Mouse (Mus musculus) forebrain, embryonic 13.5 days (tissue): Measurements from ENCODE around the gene BC025920. TPM values are rescaled to one million over a fixed set of nuclear protein-coding genes. Genes with fewer than 3 reads are reported as not detected.
A peak's percentile ranks its signal among the peaks of the same experiment; 100 is the strongest.

ENCODE experiments used
- ATAC-seq: fragments of 200-750 bp; cut with Nextera tagmentation; 2 replicates; pipeline ENCODE4 v1.8.0; 2017
- H3K27ac ChIP-seq: fragments of 300-500 bp; sonication (generic); 2 replicates; pipeline ENCODE4 v1.5.1; 2015; ENCODE audit warnings: inconsistent platforms, mild to moderate bottlenecking, moderate library complexity
- H3K27me3 ChIP-seq: fragments of 300-500 bp; sonication (generic); 2 replicates; pipeline ENCODE4 v1.6.1; 2015; ENCODE audit warnings: mild to moderate bottlenecking, inconsistent platforms
- H3K36me3 ChIP-seq: fragments of 300-500 bp; sonication (generic); 2 replicates; pipeline ENCODE4 v1.6.1; 2015; ENCODE audit warnings: mild to moderate bottlenecking, inconsistent platforms; ENCODE audit not compliant: poor library complexity, severe bottlenecking
- H3K4me1 ChIP-seq: fragments of 300-500 bp; sonication (generic); 2 replicates; pipeline ENCODE4 v1.6.1; 2015; ENCODE audit warnings: inconsistent platforms
- H3K4me2 ChIP-seq: fragments of 300-500 bp; sonication (generic); 2 replicates; pipeline ENCODE4 v1.6.1; 2015; ENCODE audit warnings: inconsistent platforms, mild to moderate bottlenecking, moderate library complexity
- H3K4me3 ChIP-seq: fragments of 300-500 bp; sonication (generic); 2 replicates; pipeline ENCODE4 v1.5.1; 2015; ENCODE audit warnings: mild to moderate bottlenecking, inconsistent platforms
- H3K9ac ChIP-seq: fragments of 300-500 bp; sonication (generic); 2 replicates; pipeline ENCODE4 v1.6.1; 2015; ENCODE audit warnings: mild to moderate bottlenecking, inconsistent platforms
- H3K9me3 ChIP-seq: fragments of 300-500 bp; sonication (generic); replicated peaks from 2 replicates; pipeline ENCODE4 v1.6.1; 2016; ENCODE audit warnings: inconsistent platforms
- WGBS: fragments of 180-500 bp; shearing (Covaris S2); methylation state at CpG from one replicate; pipeline ENCODE4 v1.1.7; 2015; 5-methylcytosine and 5-hydroxymethylcytosine counted together
- polyA plus RNA-seq: library from polyadenylated mRNA; unstranded; fragments of >200 nt; fragmentation: Nextera tagmentation; extraction: Ambion mirVana; gene quantifications from 2 replicates; pipeline ENCODE4 v1.2.1, GENCODE M21; 2015

BC025920 gene
- polyA plus RNA-seq, 1 experiment from 2014 or later: 3.7 TPM

- Histone ChIP-seq H3K27me3 (peaks cover 44% of the 10 kb centered on the region), H3K4me2 (no peak overlapping the region), H3K27ac (no peak overlapping the region), H3K4me3 (no peak overlapping the region), H3K9ac (no peak overlapping the region), H3K9me3 (no peaks in the 10 kb centered on the region), H3K4me1 (peaks cover 81% of the 10 kb centered on the region), H3K36me3 (peaks cover 59% of the 10 kb centered on the region)
- no peak for ATAC-seq
- 27% methylated on average over 20 of the region's 20 CpGs for WGBS
Measured at GRCm38 (mm10) chr10:81565257-81566228, 40.5 kb upstream of the BC025920 start.

- peaks cover 62% of the 10 kb centered on the region for H3K27me3 ChIP-seq
- H3K27ac ChIP-seq: peak overlapping the region; percentile 68
- peaks cover 37% of the 10 kb centered on the region for H3K36me3 ChIP-seq
- WGBS: 7% methylated on average over 15 of the region's 16 CpGs
- H3K4me1 ChIP-seq: peaks cover 72% of the 10 kb centered on the region
- peak overlapping the region; percentile 37 for H3K4me2 ChIP-seq
- H3K9ac ChIP-seq: 0 out of 2 replicates have a peak overlapping the region, but pooled peaks have one; percentile 35
- no peak for ATAC-seq
- H3K9me3 ChIP-seq: no peaks in the 10 kb centered on the region
- no peak overlapping the region for H3K4me3 ChIP-seq
Measured at GRCm38 (mm10) chr10:81568381-81569191, 37.5 kb upstream of the BC025920 start.

DNA sequence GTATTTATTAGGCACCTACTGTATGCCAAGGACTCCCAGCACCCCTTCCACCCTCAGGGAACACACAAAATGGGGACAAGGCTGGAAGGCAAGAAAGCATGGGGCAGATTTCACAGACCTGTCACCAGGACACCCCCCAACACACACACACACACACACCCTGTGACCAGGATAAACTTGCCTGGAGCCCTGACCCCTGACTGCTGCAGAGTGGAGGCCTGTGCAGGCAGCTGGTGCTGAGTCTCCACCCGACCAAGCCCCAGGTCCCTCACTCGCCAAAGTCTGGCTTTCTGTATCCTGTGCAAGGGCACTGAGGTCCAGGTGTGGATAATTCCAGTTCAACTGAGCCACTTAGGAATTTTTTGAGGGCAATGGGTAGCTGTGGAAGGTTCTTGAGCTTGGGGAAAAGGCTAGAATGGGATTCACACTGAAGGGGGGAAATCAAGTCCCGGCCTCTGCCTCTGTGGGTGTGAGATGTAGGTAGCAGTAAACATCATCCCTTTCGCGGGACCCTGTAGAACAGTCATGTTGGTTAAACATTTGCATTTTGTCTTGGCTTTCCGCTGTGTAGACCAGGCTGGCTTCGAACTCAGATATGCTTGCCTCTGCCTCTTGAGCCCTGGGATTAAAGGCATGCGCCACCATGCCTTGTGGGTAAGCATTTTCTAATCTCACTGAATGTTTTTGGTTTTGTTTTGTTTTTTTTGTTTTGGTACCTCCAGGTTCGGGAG is 36.4 kb upstream of the BC025920 start:
- Histone ChIP-seq H3K27me3 (peaks cover 64% of the 10 kb centered on the region), H3K9me3 (no peaks in the 10 kb centered on the region), H3K9ac (no peak overlapping the region), H3K4me2 (peak overlapping the region; percentile 74; the same call in 1 of the 2 replicates), H3K27ac (peak overlapping the region; percentile 85; the same call in 1 of the 2 replicates), H3K4me1 (peaks cover 69% of the 10 kb centered on the region), H3K36me3 (peaks cover 28% of the 10 kb centered on the region), H3K4me3 (no peak overlapping the region)
- ATAC-seq: no peak
- 24% methylated on average over 9 of the region's 9 CpGs for WGBS

GRCm38 (mm10) chr10:81570238-81570800 is 35.8 kb upstream of the BC025920 start:
- H3K27me3 ChIP-seq: peaks cover 62% of the 10 kb centered on the region
- peak overlapping the region; percentile 74 for H3K4me2 ChIP-seq
- peaks cover 21% of the 10 kb centered on the region for H3K36me3 ChIP-seq
- peak overlapping the region; percentile 40 for H3K4me3 ChIP-seq
- H3K27ac ChIP-seq: peak overlapping the region; percentile 85
- no peaks in the 10 kb centered on the region for H3K9me3 ChIP-seq
- H3K4me1 ChIP-seq: peaks cover 70% of the 10 kb centered on the region
- WGBS: 0% methylated on average over 8 of the region's 11 CpGs
- no peak overlapping the region for H3K9ac ChIP-seq
- ATAC-seq: peak; percentile 8

- Histone ChIP-seq H3K4me2 (peak overlapping the region; percentile 74), H3K27ac (peak overlapping the region; percentile 85), H3K27me3 (peaks cover 62% of the 10 kb centered on the region), H3K9me3 (no peaks in the 10 kb centered on the region), H3K36me3 (peaks cover 15% of the 10 kb centered on the region), H3K4me1 (peaks cover 70% of the 10 kb centered on the region), H3K4me3 (peak overlapping the region; percentile 40), H3K9ac (peak overlapping the region; percentile 45; the same call in 1 of the 2 replicates)
- peak; percentile 73 for ATAC-seq
- 1% methylated on average over 32 of the region's 34 CpGs for WGBS
Measured at GRCm38 (mm10) chr10:81570831-81571500, 35.1 kb upstream of the BC025920 start.

DNA sequence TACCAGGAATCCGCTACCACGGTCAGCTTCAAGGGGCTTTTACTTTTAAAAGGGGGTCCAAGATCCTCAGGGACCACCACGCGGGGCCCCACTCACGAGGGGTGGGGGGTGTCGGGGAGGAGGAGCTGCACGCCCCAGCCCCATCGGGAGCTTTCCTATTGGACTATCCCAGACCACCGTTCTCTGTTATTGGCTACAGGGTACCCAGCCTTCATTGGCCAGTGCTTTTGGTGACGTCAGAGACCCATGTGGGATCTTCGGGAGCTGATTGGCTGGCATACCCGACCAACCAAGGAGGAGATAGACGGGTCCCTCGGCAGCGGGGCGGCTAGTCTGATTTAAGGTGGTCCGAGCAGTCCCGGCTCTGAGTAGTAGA is 34.6 kb upstream of the BC025920 start:
- 0% methylated on average over 18 of the region's 18 CpGs for WGBS

DNA sequence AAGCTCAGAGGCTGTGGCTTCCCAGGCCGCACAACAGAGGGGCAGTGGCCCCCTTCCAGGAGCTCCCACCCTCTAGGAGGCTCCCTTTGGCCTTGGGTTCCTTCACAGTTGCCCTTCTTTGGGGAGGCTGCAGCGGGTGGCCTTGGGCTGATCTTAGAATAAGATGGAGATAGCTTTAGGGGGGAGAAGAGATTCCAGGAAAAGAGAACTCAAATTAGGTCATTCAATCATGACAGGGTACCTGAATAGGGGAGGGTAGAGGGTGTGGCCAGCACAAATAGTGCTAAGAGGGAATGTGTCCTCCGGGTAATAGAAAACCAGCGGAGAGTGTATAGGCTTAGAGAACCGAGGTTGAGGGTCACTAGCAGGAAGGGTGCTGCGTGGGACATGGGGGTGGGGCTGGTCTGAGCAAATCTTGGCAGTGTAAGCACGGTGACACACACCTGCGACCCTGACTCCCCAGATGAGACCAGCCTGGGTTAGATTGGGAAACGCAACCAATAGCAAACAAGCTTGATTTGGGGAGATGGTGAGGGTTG is 33.9 kb upstream of the BC025920 start:
- peaks cover 62% of the 10 kb centered on the region for H3K27me3 ChIP-seq
- peaks cover 2% of the 10 kb centered on the region; the same call in 1 of the 2 replicates for H3K36me3 ChIP-seq
- H3K4me2 ChIP-seq: peak overlapping the region; percentile 74
- H3K27ac ChIP-seq: no peak overlapping the region
- peak overlapping the region; percentile 10; the same call in 1 of the 2 replicates for H3K4me3 ChIP-seq
- H3K9ac ChIP-seq: peak overlapping the region; percentile 34
- no peaks in the 10 kb centered on the region for H3K9me3 ChIP-seq
- WGBS: 7% methylated on average over 9 of the region's 9 CpGs
- peaks cover 73% of the 10 kb centered on the region for H3K4me1 ChIP-seq
- peak; percentile 0; the same call in 1 of the 2 replicates for ATAC-seq

More for the DNA sequence above, 34.6 kb upstream of the BC025920 start:
- Histone ChIP-seq H3K36me3 (peaks cover 9% of the 10 kb centered on the region), H3K4me3 (peak overlapping the region; percentile 40), H3K27ac (peak overlapping the region; percentile 66), H3K27me3 (peaks cover 62% of the 10 kb centered on the region), H3K9ac (peak overlapping the region; percentile 34; the same call in 1 of the 2 replicates), H3K4me2 (peak overlapping the region; percentile 74), H3K9me3 (no peaks in the 10 kb centered on the region), H3K4me1 (peaks cover 73% of the 10 kb centered on the region)
- peak; percentile 95 for ATAC-seq

DNA sequence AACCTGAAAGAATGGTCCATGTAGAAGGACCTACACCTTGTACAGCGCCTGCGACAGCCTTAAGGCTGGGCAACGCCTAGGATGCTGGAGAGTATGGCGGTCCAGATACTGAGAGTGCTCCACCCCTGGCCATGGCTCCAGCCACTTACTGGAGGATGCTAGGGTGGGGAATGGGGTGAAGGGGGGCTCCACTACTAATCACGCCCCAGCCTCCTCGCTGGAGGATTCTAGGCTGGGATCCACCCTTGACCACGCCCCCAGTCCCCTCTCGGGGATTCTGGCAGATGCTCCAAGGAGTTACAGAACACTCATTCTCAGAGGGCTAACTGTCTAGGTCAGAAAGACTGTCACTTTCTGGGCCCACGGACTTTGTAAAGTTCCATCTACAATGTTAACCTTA is 33.1 kb upstream of the BC025920 start:
- Histone ChIP-seq H3K4me2 (no peak overlapping the region), H3K4me1 (peaks cover 67% of the 10 kb centered on the region)
- 7% methylated on average over 9 of the region's 9 CpGs for WGBS

DNA sequence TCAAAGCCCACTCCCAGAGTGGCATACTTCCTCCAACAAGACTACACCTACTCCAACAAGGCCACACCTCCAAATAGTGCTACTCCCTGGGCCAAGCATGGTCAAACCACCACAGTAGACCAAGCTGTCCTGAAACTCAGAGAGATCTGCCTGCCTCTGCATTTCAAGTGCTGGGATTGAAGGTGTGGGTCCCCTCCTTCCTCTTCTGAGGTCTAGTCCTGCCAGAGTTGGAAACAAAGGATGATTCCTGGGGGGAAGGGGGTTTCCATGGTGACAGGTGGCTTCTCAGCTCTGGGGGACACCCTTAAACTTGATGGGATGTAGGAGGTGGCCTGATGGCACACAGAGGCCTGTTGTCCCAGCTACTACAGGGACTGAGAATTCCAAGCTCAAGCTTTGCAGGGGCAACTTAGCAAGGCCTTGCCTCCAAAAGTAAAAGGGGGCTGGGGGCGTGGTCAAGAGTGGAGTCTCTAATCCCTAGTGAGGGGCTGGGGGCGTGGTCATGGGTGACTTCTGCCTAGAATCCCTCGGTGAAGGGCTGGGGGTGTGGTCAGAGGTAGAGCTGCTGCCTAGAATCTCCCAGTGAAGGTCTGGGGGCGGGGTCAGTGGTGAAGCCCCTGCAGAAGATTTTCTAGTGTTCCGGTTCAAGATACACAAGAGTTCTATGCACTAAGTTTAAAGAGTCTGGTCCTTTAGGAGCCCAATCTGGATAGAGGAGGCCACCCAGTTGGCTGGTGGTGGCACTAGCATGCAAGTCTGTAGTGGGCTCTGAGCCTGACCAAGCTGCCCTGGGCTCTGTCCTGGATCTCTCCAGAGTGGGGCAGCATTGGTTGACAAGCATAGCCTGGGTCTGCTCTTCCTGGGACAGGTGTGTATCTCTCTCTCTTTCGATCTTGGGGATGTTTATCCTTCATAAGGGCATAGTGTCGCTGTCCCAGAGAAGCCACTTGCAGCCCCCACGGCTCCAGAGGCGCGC is 31.7 kb upstream of the BC025920 start, which contains the start of gene Tle2:
Gene Tle2, plus strand, starts transcription at position 481 of the 976 bp plus-strand sequence.
- no peaks in the 10 kb centered on the region for H3K9me3 ChIP-seq
- H3K27me3 ChIP-seq: peaks cover 74% of the 10 kb centered on the region
- H3K4me1 ChIP-seq: peaks cover 54% of the 10 kb centered on the region
- H3K4me3 ChIP-seq: peak within 1 kb of the TSS; percentile 61
- no peak within 1 kb of the TSS; the same call in 1 of the 2 replicates for H3K27ac ChIP-seq
- no peak for ATAC-seq
- peak within 1 kb of the TSS; percentile 73 for H3K9ac ChIP-seq
- H3K36me3 ChIP-seq: no peaks in the 10 kb centered on the region
- 15% methylated on average over 10 of the region's 10 CpGs for WGBS
- H3K4me2 ChIP-seq: peak within 1 kb of the TSS; percentile 81

More for the DNA sequence above, 33.1 kb upstream of the BC025920 start:
- no peak overlapping the region for H3K27ac ChIP-seq
- H3K4me3 ChIP-seq: no peak overlapping the region
- H3K9ac ChIP-seq: no peak overlapping the region
- H3K36me3 ChIP-seq: no peaks in the 10 kb centered on the region
- peaks cover 63% of the 10 kb centered on the region for H3K27me3 ChIP-seq
- no peaks in the 10 kb centered on the region for H3K9me3 ChIP-seq
- no peak for ATAC-seq
